Mouse (Mus musculus) limb, embryonic 14.5 days (tissue): ENCODE data around the gene Pex10. TPM values are rescaled to one million over a fixed set of nuclear protein-coding genes. Genes with fewer than 3 reads are reported as not detected.

ENCODE experiments used
- ATAC-seq: fragments of 200-750 bp; cut with Nextera tagmentation; 2 replicates; pipeline ENCODE4 v1.8.0; 2017; ENCODE audit warnings: low read depth, moderate number of reproducible peaks, moderate TSS enrichment; ENCODE audit not compliant: low FRiP score
- DNase-seq: peaks from one replicate; pipeline ENCODE4 v3.0.0-alpha.2; 2015; ENCODE audit warnings: low spot score
- H3K27ac ChIP-seq: fragments of 300-500 bp; sonication (generic); replicated peaks from 2 replicates; pipeline ENCODE4 v1.5.1; 2014; ENCODE audit warnings: low read depth, mild to moderate bottlenecking, low read length, moderate library complexity, mixed read lengths
- H3K27me3 ChIP-seq: fragments of 300-500 bp; sonication (generic); 2 replicates; pipeline ENCODE4 v1.6.1; 2014; ENCODE audit warnings: low read length, mixed read lengths; ENCODE audit not compliant: control insufficient read depth, insufficient read depth
- H3K36me3 ChIP-seq: fragments of 300-500 bp; sonication (generic); 2 replicates; pipeline ENCODE4 v1.6.1; 2014; ENCODE audit warnings: mild to moderate bottlenecking, low read length, moderate library complexity, mixed read lengths; ENCODE audit not compliant: control insufficient read depth, insufficient read depth
- H3K4me1 ChIP-seq: fragments of 300-500 bp; sonication (generic); 2 replicates; pipeline ENCODE4 v1.6.1; 2014; ENCODE audit warnings: antibody characterized with exemption, low read length, mixed read lengths; ENCODE audit not compliant: control insufficient read depth, insufficient read depth
- H3K4me2 ChIP-seq: fragments of 300-500 bp; sonication (generic); replicated peaks from 2 replicates; pipeline ENCODE4 v1.6.1; 2014; ENCODE audit warnings: low read depth, mild to moderate bottlenecking, low read length, moderate library complexity; ENCODE audit not compliant: severe bottlenecking
- H3K4me3 ChIP-seq: fragments of 300-500 bp; sonication (generic); replicated peaks from 2 replicates; pipeline ENCODE4 v1.5.1; 2014; ENCODE audit warnings: low read length
- H3K9ac ChIP-seq: fragments of 300-500 bp; sonication (generic); 2 replicates; pipeline ENCODE4 v1.6.1; 2014; ENCODE audit warnings: mild to moderate bottlenecking, low read depth, low read length, moderate library complexity; ENCODE audit not compliant: severe bottlenecking
- H3K9me3 ChIP-seq: fragments of 300-500 bp; sonication (generic); 2 replicates; pipeline ENCODE4 v1.6.1; 2016; ENCODE audit warnings: low read length; ENCODE audit not compliant: control insufficient read depth
- POLR2A ChIP-seq: fragments of 200-500 bp; IDR thresholded peaks from 2 replicates; pipeline ENCODE4 v1.8.0; 2012; ENCODE audit warnings: inconsistent platforms, mild to moderate bottlenecking, moderate library complexity, borderline replicate concordance; ENCODE audit not compliant: insufficient read depth, insufficient read length; ENCODE audit errors: extremely low read depth
- WGBS: fragments of 180-500 bp; shearing (Covaris S2); extraction: QIAGEN DNeasy Blood & Tissue Kit; methylation state at CpG from one replicate; pipeline ENCODE4 v1.1.7; 2014; 5-methylcytosine and 5-hydroxymethylcytosine counted together
- polyA plus RNA-seq, 2 experiments: library from polyadenylated mRNA; depleted of rRNA in 1 of 2; stranded (reverse) in 1 of 2; unstranded in 1 of 2; fragments of >200 nt; fragmentation: Nextera tagmentation in 1 of 2; extraction: Ambion mirVana in 1 of 2; gene quantifications; 2 replicates each; pipeline versions ENCODE4 v1.2.1 to v1.2.3; 2012 to 2014

The Pex10 gene
- polyA plus RNA-seq, 2 experiments: 6.7 to 24.4 TPM

GRCm38 (mm10) chr4:155118278-155118677, 51.5 kb downstream of the Pex10 start:
- Histone ChIP-seq H3K27me3 (no peaks in the 10 kb centered on the region), H3K9ac (no peak overlapping the region), H3K4me3 (no peak overlapping the region), H3K9me3 (0 out of 2 replicates have a peak, but pooled peaks cover 5% of the 10 kb centered on the region), H3K4me1 (peaks cover 50% of the 10 kb centered on the region), H3K4me2 (no peak overlapping the region), H3K27ac (no peak overlapping the region), H3K36me3 (no peaks in the 10 kb centered on the region)
- DNase-seq (no peak), ATAC-seq (no peak)
- WGBS: 87% methylated on average over 10 of the region's 10 CpGs
- TF ChIP-seq POLR2A: no peak

GRCm38 (mm10) chr4:155120038-155120437, 53.2 kb downstream of the Pex10 start:
- H3K4me3 ChIP-seq: no peak overlapping the region
- no peak for ATAC-seq
- H3K9me3 ChIP-seq: 0 out of 2 replicates have a peak, but pooled peaks cover 5% of the 10 kb centered on the region
- peak overlapping the region; percentile 15; the same call in 1 of the 2 replicates for H3K27ac ChIP-seq
- H3K36me3 ChIP-seq: no peaks in the 10 kb centered on the region
- 72% methylated on average over 7 of the region's 7 CpGs for WGBS
- H3K4me1 ChIP-seq: peaks cover 47% of the 10 kb centered on the region
- DNase-seq: no peak
- H3K4me2 ChIP-seq: no peak overlapping the region
- no peak for TF ChIP-seq POLR2A
- no peak overlapping the region for H3K9ac ChIP-seq
- H3K27me3 ChIP-seq: no peaks in the 10 kb centered on the region

GRCm38 (mm10) chr4:155120583-155120982, 53.8 kb downstream of the Pex10 start:
- ATAC-seq: no peak
- Histone ChIP-seq H3K27ac (peak overlapping the region; percentile 15), H3K4me3 (no peak overlapping the region)

GRCm38 (mm10) chr4:155121222-155121621, 54.4 kb downstream of the Pex10 start:
- no peaks in the 10 kb centered on the region for H3K36me3 ChIP-seq
- H3K4me2 ChIP-seq: no peak overlapping the region
- H3K27ac ChIP-seq: peak overlapping the region; percentile 52
- no peak for DNase-seq
- TF ChIP-seq POLR2A: no peak
- H3K27me3 ChIP-seq: no peaks in the 10 kb centered on the region
- H3K9ac ChIP-seq: no peak overlapping the region
- WGBS: 89% methylated on average over 6 of the region's 6 CpGs
- ATAC-seq: no peak
- peaks cover 48% of the 10 kb centered on the region for H3K4me1 ChIP-seq
- no peak overlapping the region for H3K4me3 ChIP-seq
- H3K9me3 ChIP-seq: 0 out of 2 replicates have a peak, but pooled peaks cover 5% of the 10 kb centered on the region

More at GRCm38 (mm10) chr4:155120583-155120982, 53.8 kb downstream of the Pex10 start:
- TF ChIP-seq POLR2A: no peak
- Histone ChIP-seq H3K9me3 (0 out of 2 replicates have a peak, but pooled peaks cover 5% of the 10 kb centered on the region), H3K27me3 (no peaks in the 10 kb centered on the region), H3K4me1 (peaks cover 48% of the 10 kb centered on the region), H3K4me2 (no peak overlapping the region), H3K36me3 (no peaks in the 10 kb centered on the region), H3K9ac (no peak overlapping the region)
- DNase-seq: no peak
- WGBS: 46% methylated on average over 5 of the region's 5 CpGs

Other genes starting within 250 kb of the Pex10 start
- gene Ttc34, start 229.6 kb upstream of the Pex10 start, polyA plus RNA-seq (2012; rRNA removed): 0.09 and 0.13 TPM in 2 replicates
- 0.06 and 0.10 TPM in 2 replicates for gene Ttc34, start 229.6 kb upstream of the Pex10 start, polyA plus RNA-seq (2014; fragmentation: Nextera tagmentation; extraction: Ambion mirVana)
- 0.11 and 0.15 TPM in 2 replicates for gene Mmel1, start 197.4 kb upstream of the Pex10 start, polyA plus RNA-seq (2012; rRNA removed)
- gene Mmel1, start 197.4 kb upstream of the Pex10 start, polyA plus RNA-seq (2014; fragmentation: Nextera tagmentation; extraction: Ambion mirVana): 0.10 TPM in 1 of 2 replicates, not detected in the other
- gene Fam213b, start 167.9 kb upstream of the Pex10 start, polyA plus RNA-seq (2012; rRNA removed): 24.3 and 33.6 TPM in 2 replicates
- gene Fam213b, start 167.9 kb upstream of the Pex10 start, polyA plus RNA-seq (2014; fragmentation: Nextera tagmentation; extraction: Ambion mirVana): 48.0 and 51.8 TPM in 2 replicates
- gene Tnfrsf14, start 138.5 kb upstream of the Pex10 start, polyA plus RNA-seq (2012; rRNA removed): 4.1 and 5.8 TPM in 2 replicates
- 0.87 and 0.99 TPM in 2 replicates for gene Tnfrsf14, start 138.5 kb upstream of the Pex10 start, polyA plus RNA-seq (2014; fragmentation: Nextera tagmentation; extraction: Ambion mirVana)
- gene Hes5, start 106.1 kb upstream of the Pex10 start, polyA plus RNA-seq (2012; rRNA removed): 0.60 and 1.6 TPM in 2 replicates
- 0.30 and 0.77 TPM in 2 replicates for gene Hes5, start 106.1 kb upstream of the Pex10 start, polyA plus RNA-seq (2014; fragmentation: Nextera tagmentation; extraction: Ambion mirVana)
- 76.3 and 86.2 TPM in 2 replicates for gene Pank4, start 102.9 kb upstream of the Pex10 start, polyA plus RNA-seq (2012; rRNA removed)
- gene Pank4, start 102.9 kb upstream of the Pex10 start, polyA plus RNA-seq (2014; fragmentation: Nextera tagmentation; extraction: Ambion mirVana): 36.9 and 43.9 TPM in 2 replicates
- gene Plch2, start 10.2 kb upstream of the Pex10 start, polyA plus RNA-seq (2012; rRNA removed): 11.4 and 15.1 TPM in 2 replicates
- 9.9 and 10.6 TPM in 2 replicates for gene Plch2, start 10.2 kb upstream of the Pex10 start, polyA plus RNA-seq (2014; fragmentation: Nextera tagmentation; extraction: Ambion mirVana)
- gene Rer1, start 19.4 kb downstream of the Pex10 start, polyA plus RNA-seq (2012; rRNA removed): 121 and 129 TPM in 2 replicates
- gene Rer1, start 19.4 kb downstream of the Pex10 start, polyA plus RNA-seq (2014; fragmentation: Nextera tagmentation; extraction: Ambion mirVana): 173 and 175 TPM in 2 replicates
- 6.5 and 7.9 TPM in 2 replicates for gene Morn1, start 19.6 kb downstream of the Pex10 start, polyA plus RNA-seq (2012; rRNA removed)
- gene Morn1, start 19.6 kb downstream of the Pex10 start, polyA plus RNA-seq (2014; fragmentation: Nextera tagmentation; extraction: Ambion mirVana): 4.5 and 4.7 TPM in 2 replicates
- gene Ski, start 155.6 kb downstream of the Pex10 start, polyA plus RNA-seq (2012; rRNA removed): 88.7 and 109 TPM in 2 replicates
- 44.0 and 47.5 TPM in 2 replicates for gene Ski, start 155.6 kb downstream of the Pex10 start, polyA plus RNA-seq (2014; fragmentation: Nextera tagmentation; extraction: Ambion mirVana)
- gene Faap20, start 182.8 kb downstream of the Pex10 start, polyA plus RNA-seq (2012; rRNA removed): 64.6 and 85.1 TPM in 2 replicates
- 72.5 and 84.8 TPM in 2 replicates for gene Faap20, start 182.8 kb downstream of the Pex10 start, polyA plus RNA-seq (2014; fragmentation: Nextera tagmentation; extraction: Ambion mirVana)